Mouse (Mus musculus): ENCODE measurements at regions not wholly inside any gene's neighbourhood (a gene's known extent, or its start where the extent isn't known, plus 50 kb on each side); places are given as distances from the start of the nearest gene placed in this dataset.

GRCm38 (mm10) chr4:94186997-94187396, 369.3 kb upstream of the Gm10306 start:
- in situ Hi-C loops (cut with MboI, MseI) = no loop called here

- in situ Hi-C loops (cut with MboI, MseI) = no loop called here
Observed at GRCm38 (mm10) chr4:94188354-94188753, 368.0 kb upstream of the Gm10306 start.

GRCm38 (mm10) chr4:94188888-94189287, 367.5 kb upstream of the Gm10306 start:
- in situ Hi-C loops (cut with MboI, MseI) = no loop called here

- in situ Hi-C loops (cut with MboI, MseI) = no loop called here
Observed at GRCm38 (mm10) chr4:94190940-94191339, 365.4 kb upstream of the Gm10306 start.

- in situ Hi-C loops (cut with MboI, MseI) = loop anchor here (25.0 kb wide), 1 partner anchor 546 kb away; no protein-coding TSS in a partner anchor
Observed at GRCm38 (mm10) chr4:94216265-94216664, 340.1 kb upstream of the Gm10306 start.

- in situ Hi-C loops (cut with MboI, MseI) = no loop called here
Observed at GRCm38 (mm10) chr4:94235650-94236206, 320.6 kb upstream of the Gm10306 start.

- in situ Hi-C loops (cut with MboI, MseI) = no loop called here
Observed at GRCm38 (mm10) chr4:94256026-94256425, 300.3 kb upstream of the Gm10306 start.

- in situ Hi-C loops (cut with MboI, MseI) = no loop called here
Observed at GRCm38 (mm10) chr4:94261136-94261535, 295.2 kb upstream of the Gm10306 start.

GRCm38 (mm10) chr4:94281732-94282131, 274.6 kb upstream of the Gm10306 start:
- in situ Hi-C loops (cut with MboI, MseI) = no loop called here

GRCm38 (mm10) chr4:94292150-94292549, 264.2 kb upstream of the Gm10306 start:
- in situ Hi-C loops (cut with MboI, MseI) = no loop called here

GRCm38 (mm10) chr4:94317298-94317697, 239.0 kb upstream of the Gm10306 start:
- in situ Hi-C loops (cut with MboI, MseI) = no loop called here

GRCm38 (mm10) chr4:94326759-94327158, 229.6 kb upstream of the Gm10306 start:
- in situ Hi-C loops (cut with MboI, MseI) = no loop called here

GRCm38 (mm10) chr4:94343331-94343730, 213.0 kb upstream of the Gm10306 start:
- in situ Hi-C loops (cut with MboI, MseI) = no loop called here

GRCm38 (mm10) chr4:94349273-94349672, 207.1 kb upstream of the Gm10306 start:
- in situ Hi-C loops (cut with MboI, MseI) = no loop called here

- in situ Hi-C loops (cut with MboI, MseI) = no loop called here
Observed at GRCm38 (mm10) chr4:94356982-94357381, 199.4 kb upstream of the Gm10306 start.

- in situ Hi-C loops (cut with MboI, MseI) = no loop called here
Observed at GRCm38 (mm10) chr4:94360810-94361527, 195.4 kb upstream of the Gm10306 start.

- in situ Hi-C loops (cut with MboI, MseI) = no loop called here
Observed at GRCm38 (mm10) chr4:94361528-94362217, 194.7 kb upstream of the Gm10306 start.

GRCm38 (mm10) chr4:94365375-94365774, 191.0 kb upstream of the Gm10306 start:
- in situ Hi-C loops (cut with MboI, MseI) = no loop called here

GRCm38 (mm10) chr4:94367174-94367573, 189.2 kb upstream of the Gm10306 start:
- in situ Hi-C loops (cut with MboI, MseI) = no loop called here

GRCm38 (mm10) chr4:94370981-94371380, 185.4 kb upstream of the Gm10306 start:
- in situ Hi-C loops (cut with MboI, MseI) = no loop called here

GRCm38 (mm10) chr4:94376256-94376655, 180.1 kb upstream of the Gm10306 start:
- in situ Hi-C loops (cut with MboI, MseI) = no loop called here

GRCm38 (mm10) chr4:94385703-94386102, 170.6 kb upstream of the Gm10306 start:
- in situ Hi-C loops (cut with MboI, MseI) = no loop called here

GRCm38 (mm10) chr4:94388317-94388716, 168.0 kb upstream of the Gm10306 start:
- in situ Hi-C loops (cut with MboI, MseI) = no loop called here

Measured in T-helper 1 cell (primary cell).